Mouse (Mus musculus) left cerebral cortex, adult 11 months (tissue): Measurements from ENCODE around the gene Iqcf6.
"Not testable (repeated sequence)": the region's sequence is repeated elsewhere in the genome, so short reads cannot be mapped to it uniquely, and the experiment has no call there.

ENCODE experiments used
- DNase-seq: peaks from one replicate; pipeline ENCODE4 v3.0.0; 2022; ENCODE audit warnings: low spot score

Iqcf6 gene

DNA sequence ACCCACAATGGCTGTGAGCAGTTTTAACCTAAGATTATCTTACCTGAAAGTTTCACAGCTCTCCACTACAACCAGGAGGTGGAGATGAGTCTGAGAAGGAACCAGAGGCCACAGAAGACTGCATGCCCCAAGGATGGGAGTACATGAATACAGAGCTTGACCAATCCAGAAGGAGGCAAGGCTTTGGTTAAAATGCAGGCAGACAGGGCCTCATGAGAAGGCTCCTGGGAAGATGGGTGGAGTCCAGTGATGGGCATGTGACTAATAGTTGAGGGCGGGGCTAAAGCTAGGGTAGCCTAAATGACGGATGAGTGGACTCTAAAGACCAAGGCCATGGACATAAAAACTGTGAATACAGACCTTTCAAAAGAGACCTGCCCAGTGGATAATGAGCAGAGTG lies at the start of gene Iqcf6:
Iqcf6 (plus strand) TSS at position 301 of the 400 bp plus-strand sequence.
- DNase-seq, result no peak

DNA sequence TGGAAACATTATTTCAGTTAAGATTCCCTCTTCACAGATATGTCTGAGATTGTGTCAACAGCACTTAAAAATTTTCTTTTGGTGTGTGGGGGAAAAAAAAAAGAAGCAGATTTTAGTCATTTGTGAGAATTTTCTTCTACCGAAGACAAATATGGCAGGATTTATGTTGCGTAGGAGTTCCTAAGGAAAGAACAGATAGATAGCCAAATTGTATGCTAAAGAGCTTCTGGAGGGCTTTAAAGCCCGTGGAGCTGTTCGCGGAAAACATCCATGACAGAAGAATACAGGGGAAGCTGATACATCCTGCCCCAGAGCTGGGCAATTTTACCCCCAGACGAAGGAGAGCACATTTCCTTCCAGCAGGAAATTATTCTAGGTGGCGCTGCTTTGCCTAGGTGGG lies 46.4 kb upstream of the Iqcf6 start:
- DNase-seq, result peak; percentile 18

DNA sequence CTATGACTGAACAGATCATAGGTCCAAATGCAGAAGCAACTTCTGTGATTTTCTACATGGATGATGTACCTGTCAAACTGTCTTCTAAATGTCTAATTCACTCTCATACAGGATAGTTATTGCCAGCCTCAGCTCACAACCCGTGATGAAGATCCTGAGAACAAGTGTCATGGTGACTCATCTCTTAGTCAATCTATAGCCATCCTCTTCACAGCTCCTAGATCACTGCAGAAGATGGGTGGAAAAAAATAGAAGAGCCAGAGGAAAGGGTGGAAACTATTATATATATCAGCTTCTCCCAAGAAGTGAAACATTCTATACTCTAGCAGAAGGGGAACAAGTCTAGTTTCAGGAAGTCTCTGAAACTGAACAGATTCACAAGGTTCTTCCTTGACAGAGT lies 43.8 kb upstream of the Iqcf6 start:
- DNase-seq, result no peak

DNA sequence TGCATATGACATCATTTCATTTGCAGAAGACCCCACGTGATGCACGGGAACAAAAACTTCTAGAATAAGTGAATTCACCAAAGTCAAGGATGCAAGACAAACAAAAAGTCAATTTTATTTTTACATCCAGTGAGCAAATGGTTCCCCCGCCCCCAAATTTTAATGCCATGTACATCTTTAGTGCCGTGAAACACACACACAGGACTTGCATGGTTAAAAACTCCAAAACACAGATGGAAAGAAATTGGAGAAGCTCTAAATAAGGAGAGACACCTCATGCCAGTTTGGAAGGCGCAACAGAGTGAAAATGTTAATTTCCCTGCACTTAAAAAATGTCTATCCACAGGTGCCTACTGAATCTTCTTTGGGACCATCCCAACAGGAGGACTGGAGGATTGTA lies 34.2 kb upstream of the Iqcf6 start:
- DNase-seq, result no peak

DNA sequence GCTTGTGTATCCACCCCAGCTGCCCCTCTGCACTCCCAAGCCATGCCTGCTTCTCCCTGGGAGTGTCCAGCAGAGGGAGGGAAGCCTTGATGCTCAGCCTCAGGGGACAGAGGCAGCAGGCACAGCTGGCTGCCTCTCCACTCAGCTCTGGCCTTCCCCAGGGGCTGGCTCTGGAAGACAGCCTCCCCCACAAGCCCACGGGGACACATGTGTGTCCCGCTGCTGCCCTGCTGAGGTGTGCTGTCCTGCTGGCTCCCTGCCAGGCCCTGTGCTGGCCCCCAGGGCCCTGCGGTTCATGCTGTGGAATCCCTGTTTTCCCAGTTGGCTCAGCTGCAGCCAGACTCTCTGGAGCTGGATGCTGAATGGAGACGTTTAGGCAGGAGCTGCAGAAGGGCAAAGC lies 31.0 kb upstream of the Iqcf6 start:
- DNase-seq, result not testable (repeated sequence)

DNA sequence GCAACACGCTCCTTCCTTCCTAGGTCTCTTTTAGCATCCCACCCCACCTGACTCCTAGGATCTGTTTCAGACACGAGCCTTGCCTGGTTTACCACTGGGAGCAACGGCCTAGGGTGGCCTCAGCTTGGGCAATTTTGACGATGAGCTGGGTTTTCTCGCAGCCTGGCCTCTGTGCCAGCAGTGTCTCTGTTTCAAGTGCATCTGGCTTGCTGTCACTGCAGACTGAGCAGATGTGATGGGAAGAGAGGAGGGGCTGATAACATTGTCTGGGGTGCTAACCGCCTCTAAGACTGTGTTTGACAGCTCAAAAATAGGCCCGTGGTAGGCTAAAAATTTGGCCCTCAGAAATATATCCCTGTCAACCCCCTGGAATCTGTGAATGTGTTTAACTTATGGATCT lies 30.5 kb upstream of the Iqcf6 start:
- DNase-seq, result peak; percentile 45

DNA sequence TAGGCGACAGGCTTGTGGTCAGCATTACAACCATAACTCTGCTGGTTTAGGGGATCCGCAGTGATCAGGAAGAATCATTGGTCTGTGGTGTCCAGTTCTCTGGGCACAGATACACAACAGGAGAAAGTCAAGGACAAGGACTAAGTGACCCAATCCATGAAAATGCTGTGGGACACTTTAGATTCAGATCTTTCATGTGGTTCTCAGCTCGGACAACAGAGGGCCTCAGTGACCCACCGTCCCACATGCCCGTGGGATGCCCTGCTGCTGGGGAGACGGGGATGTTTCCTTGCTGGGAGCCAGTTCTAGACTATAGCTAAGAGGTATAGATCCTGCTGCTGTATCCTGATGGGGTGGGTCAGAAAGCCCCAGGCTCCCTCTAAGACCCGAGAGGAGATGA lies 27.9 kb upstream of the Iqcf6 start:
- DNase-seq, result no peak

DNA sequence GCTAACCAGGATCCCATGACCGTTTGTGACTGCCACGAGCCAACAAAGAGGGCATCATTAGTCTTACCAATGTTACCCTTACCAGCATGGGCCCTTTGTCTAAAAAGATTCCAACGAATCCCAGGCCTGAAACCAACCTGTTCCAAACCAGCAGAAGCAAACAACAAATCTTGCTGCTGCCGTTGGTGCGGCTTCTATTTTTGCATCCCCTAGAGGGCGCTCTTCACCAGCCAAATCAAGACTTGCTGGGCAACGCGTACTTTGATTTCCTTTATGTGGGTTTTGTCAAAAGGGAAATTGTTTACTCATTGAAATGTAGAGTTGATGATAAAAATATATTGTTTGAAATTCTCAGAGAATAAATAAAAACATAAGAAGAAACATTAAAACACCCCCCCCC lies 25.8 kb upstream of the Iqcf6 start:
- peak; percentile 32 for DNase-seq

DNA sequence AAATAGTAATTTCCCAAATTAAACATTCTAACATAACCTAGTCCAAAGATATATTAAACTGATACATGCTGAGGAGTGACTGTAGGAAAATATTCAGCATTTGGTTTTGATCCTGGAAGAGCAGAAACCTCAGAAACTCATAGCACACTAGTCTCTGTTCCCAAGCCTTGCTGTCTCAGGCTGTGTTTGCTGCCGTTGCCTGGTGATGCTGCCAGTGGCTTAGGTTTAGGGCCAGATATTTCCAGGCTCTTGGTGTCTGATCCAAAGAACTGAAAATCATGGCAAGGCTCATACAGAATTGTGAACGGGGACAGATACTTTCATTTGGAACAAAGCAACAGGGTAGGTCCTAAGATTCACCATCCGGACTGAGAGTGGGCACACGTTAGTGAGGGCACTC lies 15.7 kb upstream of the Iqcf6 start:
- DNase-seq, result no peak

DNA sequence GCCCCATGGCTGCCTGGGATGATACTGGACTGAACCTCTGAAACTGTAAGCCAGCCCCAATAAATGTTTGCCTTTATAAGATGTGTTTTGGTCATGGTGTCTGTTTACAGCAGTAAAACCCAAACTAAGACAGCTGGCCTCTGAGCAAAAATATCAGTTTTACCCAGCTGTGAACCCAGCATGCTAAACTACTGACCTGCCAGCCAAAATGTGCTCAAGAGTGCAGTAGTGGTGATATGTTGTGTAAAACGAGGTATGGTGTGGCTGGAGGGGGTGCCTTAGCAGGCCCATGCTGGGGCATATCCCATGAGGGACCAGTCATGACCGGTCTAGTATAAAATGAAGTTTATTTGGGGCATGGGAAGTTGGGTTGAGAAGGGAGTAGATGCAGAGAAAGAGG lies 12.4 kb upstream of the Iqcf6 start:
- no peak for DNase-seq

DNA sequence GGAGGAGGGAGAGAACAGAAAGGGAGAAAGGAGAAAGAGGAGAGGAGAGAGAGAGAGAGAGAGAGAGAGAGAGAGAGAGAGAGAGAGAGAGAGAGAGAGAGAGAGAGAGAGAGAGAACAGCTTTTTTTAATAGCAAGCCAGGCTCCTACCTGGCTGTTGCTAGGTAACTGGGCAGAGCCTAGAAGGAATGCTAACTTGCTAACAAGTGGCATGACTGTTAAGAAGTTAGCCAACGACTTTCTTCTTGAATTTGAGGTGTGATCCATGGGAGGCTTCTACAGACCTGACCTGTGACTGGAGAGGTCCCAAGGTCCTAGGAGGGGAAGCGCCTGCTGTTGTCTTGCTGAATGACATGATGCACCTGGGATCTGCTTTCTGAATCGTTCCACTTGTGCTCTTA lies 11.8 kb upstream of the Iqcf6 start:
- DNase-seq, result no peak

DNA sequence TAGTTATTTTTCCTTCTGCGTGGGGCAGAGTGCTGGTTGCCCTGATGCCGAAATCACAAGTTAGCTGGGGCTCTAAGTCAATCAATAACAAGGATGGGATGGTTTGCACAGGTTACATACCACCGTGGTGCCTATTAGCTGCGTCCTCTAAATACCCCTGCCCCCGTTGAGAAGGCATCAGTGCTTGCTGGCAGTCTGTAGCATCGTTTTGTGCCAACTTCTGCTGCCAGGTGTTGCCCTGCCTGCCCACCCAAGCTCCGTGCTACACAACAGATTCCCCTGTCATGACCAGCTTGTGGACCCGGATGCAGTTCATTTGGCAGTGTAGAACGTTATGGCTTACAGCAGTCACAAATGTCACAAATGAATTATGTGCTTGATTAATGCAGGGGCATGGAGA lies 10.1 kb upstream of the Iqcf6 start:
- no peak for DNase-seq

DNA sequence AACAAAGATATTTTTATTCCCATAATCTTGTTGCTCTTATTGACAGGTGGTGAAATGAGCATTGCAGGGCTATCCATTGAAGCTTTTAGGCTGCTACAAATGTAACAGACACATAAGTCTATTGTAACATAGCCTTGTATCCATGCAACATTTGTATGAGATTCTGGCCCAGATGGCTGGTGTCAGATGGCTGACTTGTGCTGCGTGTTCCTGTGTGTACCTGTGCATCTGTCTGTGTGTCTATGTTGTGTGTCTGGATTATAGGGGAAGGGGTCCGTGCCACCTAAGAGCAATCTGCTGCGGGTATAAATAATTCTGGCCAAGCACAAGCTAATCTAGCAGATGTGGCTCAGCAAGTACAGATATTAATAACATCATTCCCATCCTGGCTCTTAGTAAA lies 8.9 kb upstream of the Iqcf6 start:
- no peak for DNase-seq

DNA sequence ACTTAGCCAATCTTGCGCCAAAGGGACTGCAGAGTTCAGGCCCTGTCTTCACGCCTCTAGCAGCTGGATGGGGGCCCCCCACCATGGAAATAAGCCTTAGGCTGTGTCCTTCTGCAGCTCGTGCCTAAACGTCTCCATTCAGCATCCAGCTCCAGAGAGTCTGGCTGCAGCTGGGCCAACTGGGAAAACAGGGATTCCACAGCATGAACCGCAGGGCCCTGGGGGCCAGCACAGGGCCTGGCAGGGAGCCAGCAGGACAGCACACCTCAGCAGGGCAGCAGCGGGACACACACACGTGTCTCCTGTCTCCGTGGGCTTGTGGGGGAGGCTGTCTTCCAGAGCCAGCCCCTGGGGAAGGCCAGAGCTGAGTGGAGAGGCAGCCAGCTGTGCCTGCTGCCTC lies 1.4 kb downstream of the Iqcf6 start:
- not testable (repeated sequence) for DNase-seq

DNA sequence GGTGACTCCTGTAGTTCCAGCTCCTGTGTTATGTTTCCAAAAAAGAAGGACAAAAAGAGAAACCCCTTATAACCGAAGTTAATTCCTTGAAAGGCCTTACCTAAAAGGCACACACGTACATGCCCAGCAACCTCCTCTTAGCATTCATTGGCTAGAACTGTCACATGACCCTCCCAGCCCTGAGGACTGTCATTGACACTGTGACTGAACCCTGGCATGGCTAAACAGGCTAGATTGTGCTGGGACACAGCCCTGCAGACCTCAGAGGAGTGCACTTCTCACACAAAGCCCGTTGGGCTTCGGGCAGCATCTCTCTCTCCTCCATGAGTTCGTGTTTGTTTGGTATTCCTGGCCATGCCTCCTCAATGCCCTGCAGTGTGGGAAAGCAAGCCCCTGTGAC lies 5.8 kb downstream of the Iqcf6 start:
- DNase-seq, result no peak

DNA sequence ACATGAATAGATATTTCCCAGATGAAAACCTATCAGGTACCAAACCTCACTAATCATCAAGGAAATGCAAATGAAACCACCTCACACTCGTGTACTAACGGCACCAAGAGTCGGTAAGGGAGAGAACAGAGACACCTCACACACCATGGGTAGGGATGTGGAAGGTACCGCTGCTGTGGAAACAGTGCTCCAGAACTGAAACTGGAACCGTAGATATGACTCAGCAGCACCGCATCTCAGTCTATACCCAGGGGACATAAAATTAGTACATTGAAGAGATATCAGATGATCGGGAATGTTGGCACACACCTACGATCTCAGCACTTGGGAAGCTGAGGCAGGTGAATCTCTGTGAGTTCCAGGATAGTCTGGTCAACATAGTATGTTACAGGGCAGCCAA lies 11.8 kb downstream of the Iqcf6 start:
- no peak for DNase-seq

DNA sequence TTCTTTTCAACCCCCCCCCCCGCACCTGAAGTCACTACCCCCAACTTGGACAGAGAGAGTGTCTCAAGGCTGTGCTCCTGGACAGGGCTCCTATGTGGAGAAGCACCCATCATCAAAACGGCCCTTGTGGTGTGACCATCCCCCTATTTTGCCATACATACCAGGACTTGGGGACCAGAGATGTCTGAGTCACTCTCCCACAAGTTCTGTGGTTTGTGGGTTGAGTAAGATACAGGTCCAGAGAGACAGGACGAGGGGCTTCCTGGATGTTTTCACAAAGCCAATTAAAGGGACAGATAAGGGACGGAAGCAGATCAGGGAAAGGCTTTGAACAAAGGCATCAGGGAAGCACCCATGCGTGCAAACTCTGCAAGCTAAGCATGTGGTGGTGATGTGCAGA lies 15.0 kb downstream of the Iqcf6 start:
- no peak for DNase-seq

DNA sequence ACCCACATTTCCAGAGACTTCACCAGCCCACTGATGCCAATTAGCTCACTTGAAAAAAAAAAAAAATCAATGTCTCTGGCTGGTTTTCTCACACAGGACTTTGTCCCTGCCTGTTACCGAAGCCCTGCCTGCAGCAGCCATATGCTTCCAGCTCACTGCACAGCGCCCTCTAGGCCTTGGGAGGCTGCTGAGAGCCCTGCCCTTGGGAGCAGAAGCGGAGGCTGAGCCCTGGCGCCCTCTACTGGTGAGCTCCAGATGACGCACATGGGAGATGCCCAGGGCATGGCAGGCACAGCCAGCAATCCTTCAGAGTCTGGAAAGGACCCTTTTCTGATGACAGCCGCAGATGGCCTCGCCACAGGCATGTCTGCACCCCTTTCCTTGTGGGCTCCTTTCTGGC lies 16.7 kb downstream of the Iqcf6 start:
- peak; percentile 59 for DNase-seq

DNA sequence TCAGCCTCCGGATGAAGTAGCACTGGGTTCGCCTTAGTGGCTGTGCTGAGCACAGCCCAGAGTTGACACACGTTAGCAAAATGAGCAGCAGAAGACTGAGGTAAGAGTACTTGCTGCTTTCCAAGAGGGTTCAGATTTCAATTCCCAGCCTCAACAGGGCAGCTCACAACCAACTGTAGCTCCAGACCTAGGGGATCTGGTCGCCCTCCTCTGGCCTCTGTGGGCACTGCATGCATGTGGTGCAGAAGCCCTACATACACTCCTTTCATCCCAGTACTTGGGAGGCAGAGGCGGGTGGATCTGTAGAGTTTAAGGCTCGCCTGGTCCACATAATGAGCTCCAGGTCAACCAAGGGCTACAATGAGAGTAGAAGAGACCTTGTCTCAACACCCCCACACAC lies 17.4 kb downstream of the Iqcf6 start:
- DNase-seq, result no peak

DNA sequence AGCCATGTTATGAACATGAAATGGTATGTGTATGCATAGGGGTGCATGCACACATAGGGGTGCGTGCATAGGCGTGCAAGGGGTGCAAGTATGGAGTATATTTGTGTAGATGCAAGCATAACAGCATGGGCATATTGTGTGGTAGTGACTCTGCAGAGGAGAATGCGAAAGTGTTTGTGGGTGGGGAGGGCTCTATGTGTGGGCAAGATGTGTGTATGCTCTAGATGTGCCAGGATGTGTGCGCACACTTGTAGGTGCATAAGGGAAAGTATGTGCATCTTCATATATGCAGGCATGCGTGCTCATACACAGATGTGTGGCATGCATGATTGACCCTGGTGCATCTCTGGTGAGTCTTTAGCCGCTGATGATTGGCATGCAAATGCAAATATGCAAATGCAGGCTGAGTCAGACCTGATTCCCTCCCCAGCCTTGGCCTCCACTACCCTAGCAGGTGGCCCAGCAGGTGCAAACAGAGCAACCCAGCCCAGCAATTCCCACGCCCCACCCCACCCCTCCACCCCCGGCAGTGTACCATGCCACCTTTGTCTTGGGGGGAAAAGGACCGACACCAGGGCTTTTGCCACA lies 19.4 kb downstream of the Iqcf6 start:
- no peak for DNase-seq

DNA sequence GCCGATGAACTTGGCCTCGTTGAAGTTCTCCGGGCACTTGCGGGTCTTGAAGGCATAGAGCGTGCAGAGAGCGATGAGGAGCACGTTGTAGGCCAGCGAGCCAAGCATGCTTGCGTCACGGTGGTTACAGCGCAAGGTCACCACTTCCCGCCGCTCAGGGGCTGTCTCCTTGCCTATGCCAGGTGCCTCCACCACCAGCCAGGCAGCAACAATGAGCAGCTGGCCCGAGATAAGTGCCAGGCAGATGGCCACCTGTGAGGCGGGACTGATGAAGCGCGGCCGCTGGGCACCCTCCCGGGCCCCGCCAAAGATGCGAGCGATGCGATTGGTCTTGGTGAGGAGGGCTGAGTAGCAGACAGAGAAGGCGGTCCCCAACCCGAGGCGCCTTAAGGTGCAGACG lies 20.8 kb downstream of the Iqcf6 start:
- DNase-seq, result no peak

DNA sequence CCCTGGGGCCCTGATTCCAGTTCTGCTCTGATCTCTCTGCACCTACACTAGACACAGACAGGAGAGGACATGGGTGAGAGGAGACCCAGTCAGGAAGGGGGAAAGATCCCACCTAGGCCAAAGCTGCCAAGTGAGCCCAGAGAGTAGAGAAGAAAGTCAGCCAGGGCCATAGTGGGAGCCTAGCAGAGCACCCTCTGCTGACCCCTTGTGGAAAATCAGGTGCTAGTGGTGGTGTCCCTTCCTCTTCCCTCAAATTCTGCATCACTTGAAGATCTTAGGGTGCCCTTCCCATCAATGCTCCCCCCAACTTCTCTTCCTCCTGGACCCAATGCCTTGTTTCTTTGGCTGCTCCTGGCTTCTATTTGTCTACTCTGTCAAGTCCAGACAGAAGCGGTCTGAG lies 26.3 kb downstream of the Iqcf6 start:
- no peak for DNase-seq

DNA sequence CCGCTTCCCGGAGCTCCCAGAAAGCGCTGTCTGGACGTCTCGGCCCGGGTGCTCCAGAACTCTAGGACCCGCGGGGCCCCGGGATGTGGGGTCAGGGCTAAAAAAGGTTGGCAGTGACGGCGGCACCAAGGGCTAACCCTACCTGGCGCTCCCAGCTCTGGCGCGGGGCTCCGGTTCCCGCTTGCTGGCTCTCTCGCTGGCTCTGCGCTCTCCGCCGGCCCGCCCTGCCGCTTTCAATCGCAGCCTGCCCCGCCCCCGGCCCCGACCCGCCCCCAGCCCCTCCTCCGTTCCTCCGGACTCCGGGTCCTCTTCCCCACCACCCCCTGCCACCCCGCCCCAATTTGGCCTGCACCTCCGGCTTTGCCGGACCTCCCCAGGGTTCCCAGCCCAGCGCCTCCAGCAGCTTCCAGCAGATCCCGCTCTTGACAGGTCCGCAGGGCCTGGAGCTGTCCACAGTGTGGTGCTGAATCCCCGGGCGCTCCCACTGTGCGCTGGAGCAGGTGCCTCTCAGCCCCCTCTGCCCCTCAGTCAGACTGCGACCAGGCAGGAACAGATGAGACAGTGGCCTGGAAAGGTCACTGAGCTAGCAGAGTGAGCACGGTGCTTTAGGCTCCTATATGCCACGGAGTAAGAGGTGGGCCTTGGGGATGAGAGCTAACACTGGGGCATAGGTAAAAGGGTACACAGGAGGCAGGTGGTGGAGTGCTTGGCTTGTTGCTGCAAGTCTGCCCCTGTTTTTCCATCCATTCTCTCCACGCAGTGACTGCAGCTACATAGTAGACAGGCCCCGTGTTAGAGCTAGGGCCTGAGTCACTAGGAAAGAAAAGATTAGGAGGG lies 29.7 kb downstream of the Iqcf6 start, which contains the start of gene Grm2:
Grm2 (minus strand) TSS at position 199 of the 837 bp plus-strand sequence.
- DNase-seq, result no peak

DNA sequence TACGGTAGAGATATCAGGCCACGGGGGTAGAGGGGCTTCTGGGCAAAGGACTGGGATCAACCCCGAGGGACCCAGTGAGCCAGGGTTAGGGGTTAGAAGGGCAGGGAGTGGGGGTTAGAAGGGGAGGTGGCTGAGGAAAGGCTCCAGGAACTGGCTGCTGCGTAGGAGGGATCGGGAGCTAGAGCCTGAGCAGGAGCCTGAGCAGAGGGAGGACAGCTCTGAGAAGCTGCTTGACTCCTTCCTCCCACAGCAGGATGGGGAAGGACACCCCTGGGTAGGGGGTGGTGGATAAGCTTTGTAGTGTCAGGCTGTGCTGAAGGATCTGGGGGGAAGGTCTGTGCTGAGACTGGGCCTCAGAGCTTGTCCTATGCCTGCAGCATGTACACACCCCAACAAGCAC lies 30.4 kb downstream of the Iqcf6 start:
- no peak for DNase-seq
